Mouse (Mus musculus) E14TG2a.4 (cell line): ENCODE data around the gene Tob2.

Experiments
- CTCF ChIP-seq: conservative IDR thresholded peaks from 2 replicates; pipeline ENCODE4 v1.5.1; 2014; ENCODE audit warnings: low read length
- NANOG ChIP-seq: IDR thresholded peaks from 2 replicates; pipeline ENCODE4 v1.6.1; 2014; ENCODE audit warnings: borderline replicate concordance, low read length, mixed read lengths
- POU5F1 ChIP-seq: IDR thresholded peaks from 2 replicates; pipeline ENCODE4 v1.6.1; 2014; ENCODE audit warnings: low read length, borderline replicate concordance

- TF ChIP-seq CTCF (no peak), NANOG (no peak), POU5F1 (no peak)
Measured at GRCm38 (mm10) chr15:81886795-81887550, 28.4 kb upstream of the Tob2 start.
